Mouse (Mus musculus): Measurements from ENCODE around the gene E2f2.

The E2f2 gene

GRCm38 (mm10) chr4:136145362-136145885 lies 26.8 kb upstream of the E2f2 start:
- no peak for DNase-seq

GRCm38 (mm10) chr4:136145991-136146711 lies 26.0 kb upstream of the E2f2 start:
- DNase-seq = no peak

DNA sequence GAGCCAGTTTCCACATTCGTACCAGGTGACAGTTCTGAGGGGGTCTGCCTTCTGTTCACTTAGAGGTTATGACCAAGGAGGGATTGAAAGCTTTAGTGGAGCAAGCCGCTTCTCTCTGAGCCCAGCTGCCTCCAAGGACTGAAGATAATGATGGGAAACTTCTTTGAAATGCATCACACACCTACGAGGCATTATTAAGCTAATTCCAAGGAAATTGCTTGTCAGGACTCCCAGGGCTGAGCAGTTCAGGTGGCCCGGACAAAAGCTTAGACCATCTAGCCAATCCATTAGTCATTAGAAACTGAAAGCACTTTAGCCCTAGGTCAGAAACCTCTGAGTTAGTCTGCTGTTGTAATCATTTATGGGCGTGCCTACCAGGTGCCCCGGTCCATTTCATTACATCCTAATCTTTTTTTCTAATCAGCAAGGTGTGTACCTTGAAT lies 25.5 kb upstream of the E2f2 start:
- DNase-seq = no peak

GRCm38 (mm10) chr4:136147436-136148135 lies 24.6 kb upstream of the E2f2 start:
- peak; percentile 86 for DNase-seq

GRCm38 (mm10) chr4:136148342-136149044 lies 23.7 kb upstream of the E2f2 start:
- DNase-seq = peak; percentile 61

DNA sequence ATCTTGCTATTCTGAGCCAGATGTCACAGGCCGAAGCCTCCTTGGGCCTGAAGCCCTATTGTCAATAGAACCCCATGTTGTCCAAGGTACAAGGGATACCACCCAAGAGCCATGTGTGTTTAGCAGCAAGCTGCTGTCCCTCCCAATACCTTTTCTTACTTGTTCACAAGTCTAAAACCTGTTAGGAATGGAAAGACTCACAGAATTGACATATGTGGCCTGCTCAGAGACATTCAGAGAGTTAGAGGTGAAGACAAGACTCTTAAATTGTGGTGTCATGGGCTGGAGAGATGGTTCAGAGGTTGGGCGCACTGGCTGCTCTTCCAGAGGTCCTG lies 23.2 kb upstream of the E2f2 start:
- DNase-seq = no peak

GRCm38 (mm10) chr4:136149734-136150133 lies 22.5 kb upstream of the E2f2 start:
- DNase-seq = peak; percentile 74

- DNase-seq = no peak
Observed at GRCm38 (mm10) chr4:136150596-136150995, 21.6 kb upstream of the E2f2 start.

DNA sequence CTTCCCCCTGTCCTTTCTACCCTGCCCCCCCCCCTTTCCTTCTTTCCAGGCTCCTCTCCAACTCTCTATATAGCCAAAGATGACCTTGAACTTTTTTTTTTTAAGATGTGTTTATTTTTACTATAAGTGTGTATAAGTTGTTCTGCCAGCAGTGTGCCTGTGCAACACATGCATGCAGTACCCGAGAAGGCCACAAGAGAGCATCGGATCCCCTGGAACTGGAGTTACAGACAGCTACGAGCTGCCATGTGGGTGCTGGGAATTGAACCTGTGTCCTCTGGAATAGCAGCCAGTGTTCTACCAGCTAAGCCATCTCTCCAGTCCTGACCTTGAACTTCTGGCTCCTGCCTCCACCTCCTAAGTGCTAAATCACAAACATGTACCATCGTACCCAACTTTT lies 19.4 kb upstream of the E2f2 start:
- DNase-seq = no peak

GRCm38 (mm10) chr4:136154462-136154861 lies 17.7 kb upstream of the E2f2 start:
- no peak for DNase-seq

GRCm38 (mm10) chr4:136158498-136158897 lies 13.7 kb upstream of the E2f2 start:
- no peak for DNase-seq

DNA sequence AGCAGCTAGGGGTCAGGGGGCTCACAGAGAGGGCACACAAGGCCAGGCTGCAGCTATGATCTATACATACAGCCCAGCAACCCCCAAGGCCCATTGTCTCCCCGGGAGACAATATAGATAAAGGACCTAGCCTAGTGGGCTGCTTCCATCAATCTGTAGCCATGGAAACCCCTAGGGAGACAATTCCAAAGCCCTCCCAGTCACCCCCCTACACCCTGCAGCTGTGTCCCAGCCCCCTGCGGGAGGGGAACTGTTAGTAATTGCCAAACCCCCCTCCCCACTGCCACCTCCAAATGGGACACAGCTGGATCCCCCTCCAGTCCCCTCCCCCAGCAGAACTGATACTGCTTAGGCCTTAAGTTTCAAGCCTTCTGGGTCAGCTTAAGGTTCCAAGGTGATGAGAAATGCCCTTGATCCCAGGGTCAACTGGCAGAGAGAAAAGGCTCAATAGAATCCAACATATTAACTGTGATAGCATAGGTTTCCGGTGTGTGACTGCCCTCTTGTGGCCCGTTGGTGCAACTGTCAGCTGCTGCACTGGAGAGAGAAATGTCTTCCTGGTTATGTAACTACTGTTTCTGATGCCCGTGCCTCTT lies 12.3 kb upstream of the E2f2 start:
- DNase-seq = peak; percentile 86

DNA sequence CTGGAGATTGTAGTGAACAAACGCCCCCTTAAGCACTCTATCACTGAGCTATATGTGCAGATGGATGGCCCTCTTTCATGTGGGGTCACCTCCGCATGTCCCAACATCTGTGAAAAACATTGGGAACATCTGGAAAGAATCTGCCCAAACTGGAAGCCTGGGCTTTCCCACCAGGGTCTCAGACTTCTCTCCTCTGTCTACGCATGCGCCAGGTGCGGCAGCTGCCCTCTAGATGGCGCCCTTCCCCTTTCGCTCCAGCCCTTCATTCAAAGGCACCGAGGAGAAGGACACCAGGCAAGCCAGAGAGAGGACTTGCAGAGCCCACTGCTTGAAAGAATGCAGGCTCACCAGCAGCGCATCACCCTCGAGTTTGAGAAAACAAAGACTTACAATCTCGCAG lies 8.7 kb upstream of the E2f2 start:
- peak; percentile 93 for DNase-seq

GRCm38 (mm10) chr4:136164981-136165380 lies 7.2 kb upstream of the E2f2 start:
- DNase-seq = no peak

- no peak for DNase-seq
Observed at GRCm38 (mm10) chr4:136167701-136168100, 4.5 kb upstream of the E2f2 start.

GRCm38 (mm10) chr4:136170401-136170800 lies 1.8 kb upstream of the E2f2 start:
- no peak for DNase-seq

GRCm38 (mm10) chr4:136171455-136171854 lies 739 bp upstream of the E2f2 start:
- DNase-seq = no peak

DNA sequence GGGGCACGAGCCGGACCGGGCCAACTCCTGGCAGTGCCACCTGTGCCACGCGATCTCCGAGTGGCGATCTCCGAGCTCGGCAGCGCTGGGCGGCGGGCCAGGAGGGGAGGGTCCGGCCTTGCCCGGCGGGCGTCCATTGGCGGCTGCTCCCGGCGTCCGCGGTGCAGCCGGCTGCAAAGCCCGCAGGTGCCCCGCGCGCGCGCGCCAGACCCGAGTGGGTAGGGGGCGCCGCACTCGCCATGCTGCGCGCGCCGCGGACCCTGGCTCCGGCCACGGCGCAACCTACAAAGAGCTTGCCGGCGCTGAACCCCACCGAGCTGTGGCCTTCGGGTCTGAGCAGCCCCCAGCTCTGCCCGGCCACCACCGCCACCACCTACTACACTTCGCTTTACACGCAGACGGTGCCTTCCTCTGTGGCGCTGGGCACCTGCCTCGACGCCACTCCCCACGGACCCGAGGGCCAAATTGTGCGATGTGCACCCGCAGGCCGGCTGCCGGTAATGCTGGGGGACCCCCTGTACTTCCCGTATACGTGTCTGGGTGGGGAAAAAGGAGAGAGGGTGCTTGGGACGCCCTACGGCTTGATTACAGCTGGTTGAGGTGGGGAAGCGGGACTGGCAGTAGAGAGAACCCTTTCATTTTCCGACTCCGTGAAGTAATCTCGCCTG lies 482 bp downstream of the E2f2 start:
- peak; percentile 74 for DNase-seq

DNA sequence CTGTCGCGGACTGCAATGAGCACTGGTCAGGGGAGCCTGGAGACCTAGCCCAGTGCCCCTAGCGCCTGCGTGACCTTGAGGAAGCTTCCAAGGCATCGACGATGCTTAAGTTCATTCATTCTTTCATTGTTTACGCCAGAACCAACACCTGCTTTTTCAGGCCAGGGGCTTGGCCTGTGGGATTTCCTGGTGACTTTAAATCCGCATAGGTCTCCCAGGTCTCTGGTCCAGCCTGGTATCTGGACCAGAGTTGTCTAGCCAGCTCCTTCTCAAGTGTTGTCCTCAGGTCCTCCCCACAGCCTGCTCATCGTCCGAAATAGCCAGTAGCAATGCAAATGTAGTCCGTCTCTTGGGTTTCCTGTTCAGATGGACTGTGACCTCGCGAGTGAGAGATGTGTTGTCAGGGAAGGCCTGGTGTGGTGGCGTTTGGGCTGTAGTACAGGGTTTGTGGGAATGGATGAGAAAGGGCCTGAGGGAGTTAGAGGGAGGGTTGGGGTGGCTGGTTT lies 1.1 kb downstream of the E2f2 start:
- DNase-seq = no peak

DNA sequence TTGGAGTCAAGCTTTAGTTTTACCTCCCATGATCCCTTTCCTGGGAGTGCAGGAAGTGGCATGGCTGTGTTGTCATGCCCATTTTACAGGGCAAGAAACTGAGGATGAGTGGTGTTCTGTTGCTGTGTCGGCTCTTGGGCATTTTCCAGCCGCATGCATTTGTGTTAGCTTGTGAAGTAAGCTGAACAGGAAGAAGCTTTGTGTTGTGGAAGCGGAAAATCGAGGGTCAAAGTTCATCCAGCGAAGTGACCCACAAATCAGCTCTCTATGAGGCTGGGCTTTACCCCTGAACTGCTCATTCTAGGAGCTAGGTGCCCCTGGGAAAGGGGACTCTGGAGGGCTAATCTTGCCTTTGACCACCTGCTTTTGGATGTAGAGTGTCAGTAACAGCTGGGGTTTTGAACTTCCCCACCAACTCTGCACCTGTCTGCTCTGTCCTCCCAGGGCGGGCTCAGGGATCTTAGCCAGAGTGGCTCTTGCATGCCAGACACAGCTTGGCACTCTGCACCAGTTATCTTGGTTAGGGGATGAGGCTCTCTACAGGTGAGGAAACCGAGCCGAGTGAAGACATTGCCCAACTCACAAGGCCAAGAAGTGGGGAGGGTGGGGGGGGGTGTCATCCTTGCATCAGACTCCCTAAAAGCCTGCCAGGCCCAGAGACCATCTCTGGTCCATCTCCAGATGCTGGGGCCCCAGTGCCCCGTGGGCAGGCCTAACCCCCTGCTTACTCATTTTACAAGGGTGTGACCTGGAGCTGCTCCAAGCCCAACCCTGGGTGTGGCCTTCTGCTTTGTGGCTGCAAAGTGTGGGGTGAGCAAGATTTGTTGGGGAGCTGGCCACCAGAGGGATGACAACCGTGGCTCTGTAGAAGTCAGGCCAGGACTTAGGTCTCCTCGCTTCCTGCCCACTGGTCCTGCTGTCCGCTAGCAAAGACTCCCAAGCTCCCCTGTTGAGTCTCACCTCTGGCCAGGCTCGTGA lies 2.3 kb downstream of the E2f2 start:
- peak; percentile 60 for DNase-seq

GRCm38 (mm10) chr4:136176022-136176552 lies 3.9 kb downstream of the E2f2 start:
- DNase-seq = no peak
